Mouse (Mus musculus) urinary bladder, adult 2 months (tissue): ENCODE results near the gene Mapre1. TPM values are rescaled to one million over a fixed set of nuclear protein-coding genes. Genes with fewer than 3 reads are reported as not detected.
"Not testable (repeated sequence)": the region's sequence is repeated elsewhere in the genome, so short reads cannot be mapped to it uniquely, and the experiment has no call there.

Source experiments
- DNase-seq: peaks from one replicate; pipeline ENCODE4 v3.0.0; 2022; ENCODE audit warnings: low spot score
- polyA plus RNA-seq: library from polyadenylated mRNA; depleted of rRNA; stranded (reverse); fragments of >200 nt; gene quantifications from 2 replicates; pipeline ENCODE4 v1.2.3, GENCODE M21; 2012; rRNA removed

Gene Mapre1
- polyA plus RNA-seq, 1 experiment = 37.1 TPM

DNA sequence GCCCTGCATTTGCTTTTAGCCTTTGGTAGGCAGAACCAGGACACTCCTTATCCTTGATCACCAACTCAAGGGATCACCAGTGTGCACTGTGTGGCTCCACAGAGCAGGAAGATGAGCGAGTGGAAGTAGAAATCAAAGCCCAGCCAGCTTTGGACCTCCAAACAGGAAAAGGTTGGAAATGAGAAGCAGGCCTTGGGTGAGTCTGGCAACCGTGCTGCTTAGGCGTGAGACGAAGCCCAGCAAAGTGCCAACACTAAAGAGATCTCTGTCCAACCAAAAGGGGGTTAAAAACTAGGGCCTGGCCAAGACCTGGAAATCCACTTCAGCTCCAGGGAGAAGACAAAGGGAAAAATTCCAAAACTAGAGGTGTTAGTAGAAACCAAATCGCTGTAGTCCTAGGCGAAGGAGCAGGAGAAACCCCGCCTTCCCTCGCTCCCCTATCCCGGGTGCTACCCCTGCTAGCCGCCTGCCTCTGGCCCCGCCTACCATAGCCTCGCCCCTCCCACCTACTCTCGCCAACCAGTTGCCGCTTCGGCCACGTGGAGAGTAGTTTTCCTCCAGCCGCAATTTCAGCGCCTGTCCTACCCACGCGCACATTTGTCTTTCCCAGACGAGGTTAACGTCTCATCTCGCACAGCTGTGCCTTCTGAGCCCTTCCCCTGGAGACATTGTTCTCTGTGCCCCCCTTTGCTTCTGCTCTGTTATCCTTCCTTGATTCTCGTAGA is 37.7 kb downstream of the Mapre1 start:
- peak; percentile 43 for DNase-seq

DNA sequence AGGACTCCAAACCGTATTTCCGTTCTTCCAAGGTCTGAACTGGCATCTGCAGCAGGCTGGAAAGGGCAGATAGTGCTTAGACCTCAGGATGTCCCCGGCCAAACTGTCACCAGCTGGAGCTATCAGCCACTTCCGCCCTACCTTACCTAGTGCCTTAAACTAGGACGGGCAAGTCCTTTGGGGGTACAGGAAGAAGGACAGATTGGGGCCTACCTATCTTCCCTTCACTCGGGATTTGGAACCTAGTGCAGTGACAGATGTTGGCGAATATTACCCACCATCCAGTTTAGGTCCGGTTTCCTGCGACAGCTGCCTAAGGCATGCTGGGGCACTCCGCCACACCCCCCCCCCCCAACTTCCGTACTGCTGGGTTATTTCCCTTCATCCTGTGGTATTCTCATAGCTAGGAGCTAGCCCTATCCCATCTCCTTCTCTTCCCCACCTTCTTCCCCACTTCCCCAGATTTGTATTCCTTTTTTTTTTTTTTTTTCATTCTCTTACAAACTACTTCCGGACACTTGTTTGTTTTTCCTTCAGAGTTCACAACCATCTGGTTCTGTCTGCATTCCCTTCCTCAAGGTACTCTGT is 38.4 kb downstream of the Mapre1 start, which contains the start of gene Efcab8:
Efcab8 (plus strand) TSS at position 538 of the 588 bp plus-strand sequence.
- no peak for DNase-seq

DNA sequence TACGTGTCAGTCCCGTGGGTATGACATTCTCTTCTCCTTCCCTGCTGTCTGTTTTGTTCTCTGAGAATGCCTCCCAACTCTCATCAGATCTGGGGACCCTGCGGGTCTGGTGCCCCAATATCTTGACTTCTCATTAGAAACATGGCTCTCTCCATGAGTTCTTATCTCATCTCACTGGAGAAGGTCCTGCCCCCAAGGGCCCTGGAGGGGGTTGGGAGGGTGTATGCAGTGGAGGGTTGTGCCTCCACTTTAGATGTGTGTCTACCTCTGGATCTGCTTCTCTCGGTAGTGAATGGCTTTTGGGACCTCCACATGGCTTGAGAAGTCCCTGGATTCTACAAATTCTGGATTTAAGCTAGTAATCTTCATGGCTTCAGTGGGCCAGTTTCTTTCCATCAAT is 40.1 kb downstream of the Mapre1 start:
- DNase-seq = no peak

- DNase-seq = no peak
These were observed 43.6 kb downstream of the Mapre1 start for GRCm38 (mm10) chr2:153784668-153785067.

- no peak for DNase-seq
These were observed 52.3 kb downstream of the Mapre1 start for GRCm38 (mm10) chr2:153793366-153793765.

DNA sequence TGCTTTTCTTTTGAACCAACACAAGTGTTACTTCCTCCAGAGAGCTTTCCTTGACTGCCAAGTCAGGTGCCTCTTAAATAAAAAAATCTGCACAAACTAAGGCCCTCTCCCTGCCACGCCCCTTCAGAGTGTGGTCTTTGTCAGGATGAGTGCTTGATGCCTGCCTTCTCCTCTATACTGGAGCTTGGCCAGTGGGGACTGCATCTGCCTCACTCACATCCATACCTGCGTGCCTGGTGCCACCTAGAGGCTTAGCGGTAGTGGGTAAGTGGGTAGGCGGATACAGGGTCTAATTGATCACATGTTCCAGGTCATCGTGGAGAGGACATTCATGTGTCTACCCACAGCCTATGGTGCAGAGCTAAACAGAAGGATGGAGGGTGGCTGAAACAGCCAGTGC is 54.0 kb downstream of the Mapre1 start:
- no peak for DNase-seq

GRCm38 (mm10) chr2:153807464-153807863 is 66.4 kb downstream of the Mapre1 start:
- not testable (repeated sequence) for DNase-seq

GRCm38 (mm10) chr2:153808146-153808545 is 67.1 kb downstream of the Mapre1 start:
- no peak for DNase-seq

GRCm38 (mm10) chr2:153808841-153809240 is 67.8 kb downstream of the Mapre1 start:
- DNase-seq = no peak

DNA sequence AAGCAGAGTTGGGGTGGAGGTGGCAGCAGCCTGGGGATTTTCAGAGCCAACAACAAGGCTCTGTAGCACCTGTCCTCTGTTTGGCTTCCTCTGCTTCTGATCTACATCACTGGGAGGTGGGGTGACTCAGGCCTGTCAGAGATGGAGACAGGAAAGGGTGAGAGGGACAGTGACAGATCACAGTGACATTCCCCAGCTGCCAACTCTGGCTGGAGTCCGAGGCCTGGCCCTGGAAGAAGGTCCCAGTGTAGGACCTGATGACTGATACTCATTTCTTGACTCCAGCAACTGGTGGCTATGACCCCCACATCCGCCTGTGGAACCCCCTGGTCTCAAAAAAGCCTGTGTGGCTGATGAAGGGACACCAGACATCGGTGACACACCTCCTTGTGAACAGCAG is 68.8 kb downstream of the Mapre1 start:
- DNase-seq = no peak

DNA sequence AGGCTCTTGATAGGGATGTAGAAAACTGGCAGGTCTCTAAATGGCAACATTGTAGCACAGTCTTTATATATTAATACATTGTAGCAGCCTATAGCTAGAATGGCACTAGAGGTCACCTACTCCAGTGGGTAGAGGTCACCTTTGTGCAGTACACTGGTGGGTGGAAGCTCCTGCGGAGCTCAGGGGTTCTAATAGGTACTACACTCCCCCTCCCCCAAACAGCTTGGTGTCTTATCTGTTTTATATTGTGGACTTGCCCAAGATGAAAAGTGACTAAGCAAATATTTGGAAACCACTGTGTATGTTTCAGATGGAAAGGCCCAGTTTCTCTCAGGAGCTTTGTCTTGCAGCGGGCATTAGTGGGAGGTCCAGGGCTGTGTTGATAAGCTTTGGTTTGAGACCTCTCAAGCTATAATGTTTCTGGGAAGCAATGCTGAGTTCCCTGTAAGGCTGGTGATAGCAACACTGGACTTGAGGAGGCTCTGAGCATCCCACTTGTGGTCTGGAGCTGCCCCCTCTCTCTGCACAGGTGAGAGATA is 81.0 kb downstream of the Mapre1 start:
- DNase-seq = no peak

Other genes with a start within 250 kb of the Mapre1 start
- not detected in 2 replicates for gene 4930404H24Rik, start 248.5 kb upstream of the Mapre1 start, polyA plus RNA-seq
- 11.7 and 15.8 TPM in 2 replicates for gene Nol4l, start 211.3 kb upstream of the Mapre1 start, polyA plus RNA-seq
- gene Commd7, start 108.5 kb upstream of the Mapre1 start, polyA plus RNA-seq = 33.4 TPM in 2 replicates
- 2.0 and 2.5 TPM in 2 replicates for gene Dnmt3b, start 91.8 kb upstream of the Mapre1 start, polyA plus RNA-seq
- gene Dnmt3c, start 44.6 kb upstream of the Mapre1 start, polyA plus RNA-seq = not detected in 2 replicates
- 0.29 and 0.37 TPM in 2 replicates for gene Efcab8, start 38.7 kb downstream of the Mapre1 start, polyA plus RNA-seq
- not detected in 2 replicates for gene Sun5, start 129.8 kb downstream of the Mapre1 start, polyA plus RNA-seq
- not detected in 2 replicates for gene Bpifb2, start 133.8 kb downstream of the Mapre1 start, polyA plus RNA-seq
- gene Bpifb6, start 159.1 kb downstream of the Mapre1 start, polyA plus RNA-seq = 0.07 TPM in 1 of 2 replicates, not detected in the other
- not detected in 2 replicates for gene Bpifb3, start 177.0 kb downstream of the Mapre1 start, polyA plus RNA-seq
- not detected in 2 replicates for gene Bpifb4, start 196.9 kb downstream of the Mapre1 start, polyA plus RNA-seq
- gene Bpifa6, start 233.7 kb downstream of the Mapre1 start, polyA plus RNA-seq = 0.11 TPM in 1 of 2 replicates, not detected in the other